Mouse (Mus musculus): ENCODE data around the gene Nkpd1.
A peak's percentile ranks its signal among the peaks of the same experiment; 100 is the strongest.
"Not testable (repeated sequence)": the region's sequence is repeated elsewhere in the genome, so short reads cannot be mapped to it uniquely, and the experiment has no call there.

Nkpd1 gene

GRCm38 (mm10) chr7:19506969-19507611, 10.5 kb upstream of the Nkpd1 start:
- peak; percentile 57 for DNase-seq

GRCm38 (mm10) chr7:19507612-19507981, 10.0 kb upstream of the Nkpd1 start:
- no peak for DNase-seq

- peak; percentile 90 for DNase-seq
Measured at GRCm38 (mm10) chr7:19508150-19508923, 9.3 kb upstream of the Nkpd1 start, which contains the start of the genes Bloc1s3 and Trappc6a. Bloc1s3 (minus strand) TSS chr7:19508367. Trappc6a (plus strand) TSS chr7:19508395.

GRCm38 (mm10) chr7:19508924-19509568, 8.6 kb upstream of the Nkpd1 start:
- DNase-seq, result no peak

- DNase-seq, result peak; percentile 27
Measured at GRCm38 (mm10) chr7:19509786-19510185, 7.9 kb upstream of the Nkpd1 start.

GRCm38 (mm10) chr7:19511934-19512333, 5.7 kb upstream of the Nkpd1 start:
- DNase-seq, result not testable (repeated sequence)

- no peak for DNase-seq
Measured at GRCm38 (mm10) chr7:19512353-19512752, 5.3 kb upstream of the Nkpd1 start.

GRCm38 (mm10) chr7:19520032-19520431, 2.4 kb downstream of the Nkpd1 start:
- no peak for DNase-seq

GRCm38 (mm10) chr7:19523017-19523756, 5.5 kb downstream of the Nkpd1 start:
- no peak for DNase-seq

GRCm38 (mm10) chr7:19523757-19524419, 6.2 kb downstream of the Nkpd1 start:
- no peak for DNase-seq

- no peak for DNase-seq
Measured at GRCm38 (mm10) chr7:19524420-19525104, 6.9 kb downstream of the Nkpd1 start.

GRCm38 (mm10) chr7:19525105-19525481, 7.5 kb downstream of the Nkpd1 start:
- DNase-seq, result no peak

GRCm38 (mm10) chr7:19531077-19531476, 13.4 kb downstream of the Nkpd1 start:
- DNase-seq, result no peak

- DNase-seq, result no peak
Measured at GRCm38 (mm10) chr7:19532240-19532639, 14.6 kb downstream of the Nkpd1 start.

GRCm38 (mm10) chr7:19534676-19535075, 17.0 kb downstream of the Nkpd1 start:
- no peak for DNase-seq

- DNase-seq, result peak; percentile 59
Measured at GRCm38 (mm10) chr7:19540771-19541566, 23.3 kb downstream of the Nkpd1 start.

- no peak for DNase-seq
Measured at GRCm38 (mm10) chr7:19541681-19542154, 24.1 kb downstream of the Nkpd1 start.

GRCm38 (mm10) chr7:19542155-19542691, 24.6 kb downstream of the Nkpd1 start:
- DNase-seq, result peak; percentile 82

- no peak for DNase-seq
Measured at GRCm38 (mm10) chr7:19543584-19543983, 25.9 kb downstream of the Nkpd1 start.

GRCm38 (mm10) chr7:19546007-19546406, 28.4 kb downstream of the Nkpd1 start:
- DNase-seq, result no peak

Measured in cerebellum, adult 11-12 months (tissue).